Mouse (Mus musculus): Measurements from ENCODE around the gene Slc15a3.

DNA sequence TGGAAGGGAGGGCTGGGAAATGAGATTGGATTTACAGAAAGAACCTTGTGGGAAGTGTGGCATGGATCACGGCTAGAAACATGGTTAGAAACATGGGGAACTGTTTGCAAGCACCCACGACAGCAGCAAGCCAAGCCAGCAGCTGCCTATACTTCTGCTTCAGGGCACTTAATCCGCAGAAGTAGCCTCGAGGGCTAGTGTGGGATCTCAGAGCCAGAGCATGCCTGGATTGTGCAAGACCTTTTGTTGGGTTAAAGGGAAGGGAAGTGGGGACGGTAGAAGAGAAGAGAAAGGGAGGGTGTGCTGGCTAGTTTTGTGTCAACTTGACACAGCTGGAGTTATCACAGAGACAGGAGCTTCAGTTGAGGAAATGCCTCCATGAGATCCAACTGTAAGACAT, 35.8 kb upstream of the Slc15a3 start:
- TF ChIP-seq CHD2 (IDR thresholded peaks at IDR 0.05; ENCODE audit: low read depth, low read length) (no peak), ZNF384 (IDR thresholded peaks at IDR 0.05; ENCODE audit: low read depth, low read length) (no peak), MAFK (IDR thresholded peaks at IDR 0.05; ENCODE audit: insufficient read depth, low read depth, low read length) (no peak), HCFC1 (IDR thresholded peaks at IDR 0.05; ENCODE audit: borderline replicate concordance, insufficient read depth, low read length) (no peak)
